Comparison of ENCODE assay signal across 26 mouse cellular contexts in genomic region chr11:120531646-120532045, GRCm38 (mm10). TPM values are rescaled to one million over a fixed set of nuclear protein-coding genes. Genes with fewer than 3 reads are reported as not detected.
DNase-seq lines count a peak whose midpoint lies in the region; ATAC-seq and TF ChIP-seq lines count a peak whose summit lies in the region.
"Had no signal": no experiment of that assay in that cellular context is flagged by ENCODE, and none has a peak within 500 bp of the region (broad histone marks: within the 10 kb centered on the region; RNA-seq: fewer than 3 reads in every experiment).

No protein-coding gene starts in this region.

- DNase-seq in cerebellum, postnatal 10 days = peak; percentile 37 to 45
- no peak for DNase-seq in cerebellum, adult 11-12 months
- DNase-seq in kidney, adult 11 months = peak; percentile 46
- no peak for DNase-seq in kidney, adult 8-10 months
- DNase-seq in liver, adult 2 months (ENCODE audit: extremely low read depth, low read depth, low spot score) = peak; percentile 90
- no peak for DNase-seq in liver
- DNase-seq in stomach, postnatal 0 days (ENCODE audit: low spot score) = no peak
- DNase-seq: adrenal gland, adult 8-10 months; cerebellum, adult 9-10 months; heart, postnatal 4 days; lung, adult 18-20 months; lung, postnatal 36 days; retina, postnatal 1 day; right cerebral cortex, postnatal 4 days had no signal

- H3K9me3 ChIP-seq in liver, embryonic 15.5 days (replicated peaks) = no peaks in the 10 kb centered on the region
- H3K9me3 ChIP-seq in stomach, postnatal 0 days (ENCODE audit: control insufficient read depth, low read length) = no peaks in the 10 kb centered on the region
- H3K9me3 ChIP-seq: embryonic facial prominence, embryonic 12.5 days; forebrain, embryonic 13.5 days; intestine, embryonic 15.5 days had no signal

- H3K4me2 ChIP-seq in liver, embryonic 15.5 days = peak overlapping the region; percentile 59
- H3K4me2 ChIP-seq in stomach, postnatal 0 days (replicated peaks; ENCODE audit: low read depth) = no peak overlapping the region

- peaks cover 33% of the 10 kb centered on the region for H3K4me1 ChIP-seq in liver, adult 2 months (ENCODE audit: control insufficient read depth, insufficient read depth, low read length)
- peaks cover 28% of the 10 kb centered on the region for H3K4me1 ChIP-seq in liver, embryonic 15.5 days (replicated peaks)
- H3K4me1 ChIP-seq in stomach, postnatal 0 days (replicated peaks; ENCODE audit: control insufficient read depth, insufficient read depth) = peaks cover 8% of the 10 kb centered on the region; the same call in 1 of the 2 replicates

- H3K27me3 ChIP-seq in liver, adult 2 months (ENCODE audit: control insufficient read depth, insufficient read depth, low read length) = no peaks in the 10 kb centered on the region
- peaks cover 80% of the 10 kb centered on the region for H3K27me3 ChIP-seq in liver, embryonic 15.5 days
- H3K27me3 ChIP-seq in stomach, postnatal 0 days (ENCODE audit: control insufficient read depth, insufficient read depth, low read length) = no peaks in the 10 kb centered on the region; the same call in 1 of the 2 replicates

- TF ChIP-seq CTCF in liver, adult 2 months (IDR thresholded peaks at IDR 0.05; ENCODE audit: low read depth, low read length) = no peak
- TF ChIP-seq CTCF in stomach, postnatal 0 days (IDR thresholded peaks at IDR 0.05; ENCODE audit: low read depth) = no peak

- peaks cover 23% of the 10 kb centered on the region; the same call in 1 of the 2 replicates for H3K79me2 ChIP-seq in liver, adult 2 months (ENCODE audit: control insufficient read depth, insufficient read depth, low read length)

- ATAC-seq in liver, embryonic 15.5 days (ENCODE audit: insufficient read depth) = no peak
- ATAC-seq in stomach, postnatal 0 days (ENCODE audit: low FRiP score, low TSS enrichment) = no peak
- ATAC-seq: forebrain, embryonic 13.5 days; intestine, embryonic 15.5 days; Patski had no signal

- TF ChIP-seq POLR2A in liver, adult 2 months (IDR thresholded peaks at IDR 0.05; ENCODE audit: extremely low read depth, insufficient read depth, low read length) = peak; percentile 32; the same call in 1 of the 2 replicates

- TF ChIP-seq EP300 in stomach, postnatal 0 days (optimal IDR thresholded peaks at IDR 0.05) = no peak

- 10% methylated on average over 9 of the region's 9 CpGs for WGBS in liver, adult 2 months
- 24% methylated on average over 9 of the region's 9 CpGs for WGBS in liver, embryonic 15.5 days (ENCODE audit: insufficient replicate concordance)
- WGBS in stomach, postnatal 0 days = 22% methylated on average over 9 of the region's 9 CpGs

- H3K27ac ChIP-seq in liver, adult 2 months (replicated peaks; ENCODE audit: insufficient read depth, low read depth, low read length) = peak overlapping the region; percentile 99
- H3K27ac ChIP-seq in liver, embryonic 15.5 days (replicated peaks) = no peak overlapping the region
- no peak overlapping the region for H3K27ac ChIP-seq in stomach, postnatal 0 days (replicated peaks)
- H3K27ac ChIP-seq: embryonic facial prominence, embryonic 12.5 days; forebrain, embryonic 13.5 days; intestine, embryonic 15.5 days had no signal

- peaks cover 2% of the 10 kb centered on the region; the same call in 1 of the 2 replicates for H3K36me3 ChIP-seq in liver, adult 2 months (ENCODE audit: control insufficient read depth, insufficient read depth, low read length)
- no peaks in the 10 kb centered on the region for H3K36me3 ChIP-seq in liver, embryonic 15.5 days (replicated peaks)
- H3K36me3 ChIP-seq in stomach, postnatal 0 days (ENCODE audit: control insufficient read depth, insufficient read depth, low read length) = no peaks in the 10 kb centered on the region
- H3K36me3 ChIP-seq: embryonic facial prominence, embryonic 12.5 days; intestine, embryonic 15.5 days had no signal

- H3K9ac ChIP-seq in liver, adult 2 months (ENCODE audit: low read depth, low read length) = peak overlapping the region; percentile 98
- H3K9ac ChIP-seq in liver, embryonic 15.5 days = no peak overlapping the region
- no peak overlapping the region for H3K9ac ChIP-seq in stomach, postnatal 0 days (ENCODE audit: low read length)

- peak overlapping the region; percentile 94 for H3K4me3 ChIP-seq in liver, adult 2 months (ENCODE audit: insufficient read depth, low read depth, low read length)
- H3K4me3 ChIP-seq in liver, embryonic 15.5 days (replicated peaks) = peak overlapping the region; percentile 50
- no peak overlapping the region for H3K4me3 ChIP-seq in stomach, postnatal 0 days (ENCODE audit: low read depth, low read length)

RNA-seq across cellular contexts. Expression of gene Gcgr, which starts 1.1 kb away (rescaled TPM):
- 135 and 143 TPM in 2 replicates for total RNA-seq in liver, adult 2 months (2014; rRNA removed)
- polyA plus RNA-seq in liver, adult 2 months (2012; rRNA removed) = 542 and 561 TPM in 2 replicates
- 16.9 and 20.5 TPM in 2 replicates for polyA plus RNA-seq in liver, embryonic 15.5 days (2015; fragmentation: Nextera tagmentation; extraction: Ambion mirVana)
- 3.5 and 5.8 TPM in 2 replicates for polyA plus RNA-seq in stomach, postnatal 0 days (2015; fragmentation: Nextera tagmentation; extraction: Ambion mirVana)
- total RNA-seq: granulocyte monocyte progenitor cell, adult 5-6 weeks had no signal
- polyA plus RNA-seq: Patski had no signal

RNA-seq across cellular contexts. Expression of gene Mcrip1, which starts 17.9 kb away (rescaled TPM):
- 11.7 and 13.6 TPM in 2 replicates for total RNA-seq in liver, adult 2 months (2014; rRNA removed)
- 36.8 and 44.4 TPM in 2 replicates for polyA plus RNA-seq in liver, adult 2 months (2012; rRNA removed)
- polyA plus RNA-seq in liver, embryonic 15.5 days (2015; fragmentation: Nextera tagmentation; extraction: Ambion mirVana) = 41.8 and 47.6 TPM in 2 replicates
- 113 and 115 TPM in 2 replicates for polyA plus RNA-seq in stomach, postnatal 0 days (2015; fragmentation: Nextera tagmentation; extraction: Ambion mirVana)

RNA-seq across cellular contexts. Expression of gene Ppp1r27, which starts 19.3 kb away (rescaled TPM):
- total RNA-seq in liver, adult 2 months (2014; rRNA removed) = 0.28 TPM in 1 of 2 replicates, not detected in the other
- polyA plus RNA-seq in liver, adult 2 months (2012; rRNA removed) = not detected in 2 replicates
- polyA plus RNA-seq in liver, embryonic 15.5 days (2015; fragmentation: Nextera tagmentation; extraction: Ambion mirVana) = 0.36 and 0.38 TPM in 2 replicates
- not detected in 2 replicates for polyA plus RNA-seq in stomach, postnatal 0 days (2015; fragmentation: Nextera tagmentation; extraction: Ambion mirVana)
- total RNA-seq: granulocyte monocyte progenitor cell, adult 5-6 weeks; layer of hippocampus, adult 8-10 months; left cerebral cortex, adult 18-20 months had no signal
- polyA plus RNA-seq: cortical plate, adult 2 months; erythroblast, embryonic 14.5 days; forebrain, embryonic 13.5 days; frontal cortex, adult 2 months; heart, embryonic 14.5 days; intestine, embryonic 15.5 days; Patski had no signal

RNA-seq across cellular contexts. Expression of gene Slc25a10, which starts 40.0 kb away (rescaled TPM):
- 121 and 135 TPM in 2 replicates for total RNA-seq in liver, adult 2 months (2014; rRNA removed)
- 445 and 478 TPM in 2 replicates for polyA plus RNA-seq in liver, adult 2 months (2012; rRNA removed)
- polyA plus RNA-seq in liver, embryonic 15.5 days (2015; fragmentation: Nextera tagmentation; extraction: Ambion mirVana) = 42.8 and 46.5 TPM in 2 replicates
- polyA plus RNA-seq in stomach, postnatal 0 days (2015; fragmentation: Nextera tagmentation; extraction: Ambion mirVana) = 86.1 and 94.0 TPM in 2 replicates

RNA-seq across cellular contexts. Expression of gene P4hb, which starts 41.4 kb away (rescaled TPM):
- 933 and 951 TPM in 2 replicates for total RNA-seq in liver, adult 2 months (2014; rRNA removed)
- polyA plus RNA-seq in liver, adult 2 months (2012; rRNA removed) = 683 and 737 TPM in 2 replicates
- 635 and 803 TPM in 2 replicates for polyA plus RNA-seq in liver, embryonic 15.5 days (2015; fragmentation: Nextera tagmentation; extraction: Ambion mirVana)
- polyA plus RNA-seq in stomach, postnatal 0 days (2015; fragmentation: Nextera tagmentation; extraction: Ambion mirVana) = 858 and 892 TPM in 2 replicates

Comparison
In these comparisons a context has a peak if more than half of its experiments do, and no peak if none do; other contexts are left out.
1. DNase-seq: peak in cerebellum, postnatal 10 days (2 of 2), kidney, adult 11 months (single experiment) and liver, adult 2 months (single experiment); none in cerebellum, adult 11-12 months (single experiment), kidney, adult 8-10 months (0 of 2), liver (single experiment) and stomach, postnatal 0 days (single experiment).
2. RNA of gene Gcgr, which starts 1.1 kb away (polyA plus RNA-seq): 542 to 561 TPM in liver, adult 2 months; 16.9 to 20.5 TPM in liver, embryonic 15.5 days and 3.5 to 5.8 TPM in stomach, postnatal 0 days; every median in the first group is over 10 times any median in the second.